Mouse (Mus musculus): ENCODE results near the gene Vps50. TPM values are rescaled to one million over a fixed set of nuclear protein-coding genes. Genes with fewer than 3 reads are reported as not detected.
"Not testable (repeated sequence)": the region's sequence is repeated elsewhere in the genome, so short reads cannot be mapped to it uniquely, and the experiment has no call there.

Vps50 gene
- polyA plus RNA-seq, 1 experiment = 36.4 TPM

GRCm38 (mm10) chr6:3528198-3528597, 30.0 kb downstream of the Vps50 start:
- DNase-seq (ENCODE audit: extremely low spot score in 1 of 2, low spot score in 1 of 2) = no peak

GRCm38 (mm10) chr6:3531445-3531844, 33.3 kb downstream of the Vps50 start:
- DNase-seq (ENCODE audit: extremely low spot score in 1 of 2, low spot score in 1 of 2) = no peak

DNA sequence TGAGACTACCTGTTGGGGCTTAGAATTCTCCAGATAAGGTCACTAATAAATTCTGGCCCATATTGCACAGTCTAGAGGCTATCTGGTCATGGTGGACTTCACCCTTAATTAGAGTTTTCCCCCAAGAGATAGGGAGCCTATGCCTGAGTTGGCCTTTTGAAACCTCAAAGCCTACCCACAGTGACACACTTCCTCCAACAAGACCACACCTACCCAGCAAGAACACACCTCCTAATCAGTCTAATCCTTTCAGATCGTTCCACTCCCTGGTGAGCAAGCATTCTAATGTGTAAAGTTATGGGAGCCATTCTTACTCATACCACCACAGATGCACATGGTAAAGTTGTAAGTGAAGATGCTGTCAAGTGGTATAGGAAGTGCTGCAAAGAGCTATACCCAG, 37.9 kb downstream of the Vps50 start:
- DNase-seq (ENCODE audit: extremely low spot score in 1 of 2, low spot score in 1 of 2) = no peak

- DNase-seq (ENCODE audit: extremely low spot score in 1 of 2, low spot score in 1 of 2) = no peak
These were observed 41.3 kb downstream of the Vps50 start for GRCm38 (mm10) chr6:3539470-3539869.

GRCm38 (mm10) chr6:3543862-3544261, 45.7 kb downstream of the Vps50 start:
- no peak for DNase-seq (ENCODE audit: extremely low spot score in 1 of 2, low spot score in 1 of 2)

DNA sequence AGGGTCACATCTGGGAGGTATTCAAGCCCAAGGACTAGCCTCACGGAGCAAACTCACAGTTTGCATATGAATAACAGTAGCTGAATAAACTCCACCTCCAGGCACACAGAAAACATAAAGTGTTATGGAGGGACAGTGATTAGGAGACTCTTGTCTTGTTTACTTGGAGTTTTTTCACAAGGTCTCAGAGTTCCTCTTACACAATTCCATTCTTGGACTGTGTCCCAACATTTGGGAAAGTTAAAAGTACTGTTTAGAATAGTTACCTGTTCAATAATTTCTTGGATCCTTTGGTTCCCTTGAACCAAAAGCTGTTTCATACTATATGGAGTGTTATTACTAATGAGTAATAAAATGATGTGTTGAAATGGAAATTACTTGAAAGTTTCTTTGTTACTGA, 46.8 kb downstream of the Vps50 start:
- no peak for DNase-seq (ENCODE audit: extremely low spot score in 1 of 2, low spot score in 1 of 2)

- no peak for DNase-seq (ENCODE audit: extremely low spot score in 1 of 2, low spot score in 1 of 2)
These were observed 50.8 kb downstream of the Vps50 start for GRCm38 (mm10) chr6:3548959-3549358.

GRCm38 (mm10) chr6:3549992-3550391, 51.8 kb downstream of the Vps50 start:
- DNase-seq (ENCODE audit: extremely low spot score in 1 of 2, low spot score in 1 of 2) = no peak

DNA sequence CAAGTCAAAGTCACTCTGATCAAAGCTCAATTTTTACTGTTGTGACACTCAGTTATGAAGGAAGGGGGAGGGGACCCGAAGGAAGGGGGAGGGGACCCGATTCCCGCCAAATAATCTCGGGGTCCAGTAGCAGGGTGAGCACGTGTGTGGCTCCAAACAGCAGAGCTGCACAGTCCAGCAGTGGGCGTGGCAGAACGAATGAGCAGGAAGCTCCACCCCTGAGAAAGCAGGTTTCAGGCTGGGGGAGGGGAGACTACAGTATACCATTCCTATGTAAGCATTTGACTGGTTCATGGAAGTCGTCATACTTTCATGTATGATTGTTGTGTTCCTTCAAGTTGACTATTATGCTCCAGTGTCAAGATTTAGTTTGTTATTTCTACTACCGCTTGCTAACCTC, 54.5 kb downstream of the Vps50 start:
- DNase-seq (ENCODE audit: extremely low spot score in 1 of 2, low spot score in 1 of 2) = not testable (repeated sequence)

DNA sequence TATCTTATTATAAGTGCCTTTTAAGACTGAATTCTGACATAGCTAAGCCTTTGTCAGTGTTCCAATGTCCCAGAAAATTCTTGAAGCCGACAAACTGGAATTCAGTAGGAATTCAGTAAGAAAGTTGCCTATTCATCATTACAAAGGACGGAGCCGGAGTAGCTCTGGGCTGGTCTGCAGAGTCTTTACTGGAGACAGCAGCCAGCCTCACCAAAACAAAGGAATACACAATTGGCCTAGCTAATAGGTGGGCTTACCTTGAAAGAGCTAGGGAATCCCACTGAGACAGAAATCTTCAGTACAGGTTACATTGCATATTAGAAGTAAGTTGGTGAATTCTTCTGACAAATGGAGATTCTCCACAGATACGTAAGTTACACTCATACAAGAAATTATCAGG, 59.0 kb downstream of the Vps50 start:
- no peak for DNase-seq (ENCODE audit: extremely low spot score in 1 of 2, low spot score in 1 of 2)

GRCm38 (mm10) chr6:3560009-3560408, 61.8 kb downstream of the Vps50 start:
- no peak for DNase-seq (ENCODE audit: extremely low spot score in 1 of 2, low spot score in 1 of 2)

- DNase-seq (ENCODE audit: extremely low spot score in 1 of 2, low spot score in 1 of 2) = no peak
These were observed 64.1 kb downstream of the Vps50 start for GRCm38 (mm10) chr6:3562301-3562700.

DNA sequence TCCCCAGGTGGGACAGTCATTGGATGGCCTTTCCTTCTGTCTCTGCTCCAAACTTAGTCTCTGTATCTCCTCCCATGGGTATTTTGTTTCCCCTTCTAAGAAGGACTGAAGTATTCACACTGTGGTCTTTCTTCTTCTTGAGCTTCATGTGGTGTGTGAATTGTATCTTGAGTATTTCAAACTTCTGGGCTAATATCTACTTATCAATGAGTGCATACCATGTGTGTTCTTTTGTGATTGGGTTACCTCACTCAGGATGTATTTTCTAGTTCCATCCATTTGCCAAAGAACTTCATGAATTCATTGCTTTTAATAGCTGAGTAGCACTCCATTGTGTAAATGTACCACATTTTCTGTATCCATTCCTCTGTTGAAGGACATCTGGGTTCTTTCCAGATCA, 65.9 kb downstream of the Vps50 start:
- not testable (repeated sequence) for DNase-seq (ENCODE audit: extremely low spot score in 1 of 2, low spot score in 1 of 2)

DNA sequence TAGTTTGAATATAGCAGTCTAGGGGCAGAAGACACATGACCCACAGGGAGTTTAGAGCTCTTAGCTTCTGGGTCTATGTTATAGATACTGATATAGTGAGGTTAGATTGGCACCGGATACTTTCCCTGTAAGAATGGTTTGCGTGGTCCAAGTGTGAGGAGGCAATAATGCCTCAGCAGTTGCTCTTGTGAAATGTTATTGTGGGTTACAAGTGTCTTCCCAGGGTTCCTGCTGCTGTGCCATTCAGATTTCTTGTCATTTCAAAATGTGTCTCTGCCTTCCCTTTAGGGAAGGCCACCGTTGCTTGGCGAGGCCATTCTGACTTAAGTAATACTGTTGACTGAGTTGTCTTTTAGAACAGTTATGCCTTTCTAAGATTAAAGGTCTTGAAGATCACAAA, 66.8 kb downstream of the Vps50 start:
- DNase-seq (ENCODE audit: extremely low spot score in 1 of 2, low spot score in 1 of 2) = no peak

- no peak for DNase-seq (ENCODE audit: extremely low spot score in 1 of 2, low spot score in 1 of 2)
These were observed 67.5 kb downstream of the Vps50 start for GRCm38 (mm10) chr6:3565667-3566066.

GRCm38 (mm10) chr6:3567071-3567610, 69.0 kb downstream of the Vps50 start:
- DNase-seq (ENCODE audit: extremely low spot score in 1 of 2, low spot score in 1 of 2) = no peak

DNA sequence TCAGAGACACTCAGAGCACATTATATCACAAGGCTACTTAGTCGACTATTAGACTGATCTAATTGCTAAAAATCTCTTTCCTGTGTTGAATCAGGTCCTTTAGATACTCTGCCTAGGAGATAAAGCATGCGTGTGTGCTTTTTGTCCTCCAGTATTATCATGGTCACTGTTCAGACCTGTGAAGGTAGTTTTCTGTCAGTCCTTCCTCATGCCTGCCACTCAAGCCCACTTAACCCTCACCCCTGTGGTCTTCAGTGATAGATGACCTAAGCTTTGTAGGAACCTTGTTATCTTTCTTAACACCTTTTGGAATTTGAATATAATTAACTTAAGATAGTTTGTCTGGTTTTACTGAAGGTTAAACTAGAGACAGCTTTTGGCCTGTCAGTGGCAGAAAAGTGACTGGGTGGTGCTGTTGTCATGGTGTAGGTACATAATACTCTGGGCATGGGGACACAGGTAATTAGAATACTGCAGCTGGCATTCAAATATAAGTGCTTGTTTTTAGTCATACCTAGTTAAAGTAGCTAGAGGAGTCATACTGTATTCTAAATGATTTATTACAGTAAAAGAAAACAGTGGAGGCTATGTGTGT, 74.1 kb downstream of the Vps50 start:
- DNase-seq (ENCODE audit: extremely low spot score in 1 of 2, low spot score in 1 of 2) = no peak

DNA sequence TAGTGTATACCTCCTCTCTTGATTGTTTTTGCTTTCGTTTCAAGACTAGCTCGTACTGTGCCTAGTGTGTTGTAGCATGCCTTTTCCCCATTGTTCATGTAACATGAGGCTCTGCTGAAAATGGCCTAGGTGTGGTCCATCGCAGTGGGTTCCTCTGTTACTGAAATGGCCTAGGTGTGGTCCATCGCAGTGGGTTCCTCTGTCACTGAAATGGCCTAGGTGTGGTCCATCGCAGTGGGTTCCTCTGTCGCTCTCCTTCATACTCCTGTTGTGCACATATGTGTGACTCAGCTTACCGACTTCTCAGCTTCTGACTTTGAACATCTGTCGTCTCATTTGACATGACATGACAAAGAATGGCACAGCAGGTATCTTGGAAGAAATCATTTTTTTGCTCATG, 75.6 kb downstream of the Vps50 start:
- no peak for DNase-seq (ENCODE audit: extremely low spot score in 1 of 2, low spot score in 1 of 2)

DNA sequence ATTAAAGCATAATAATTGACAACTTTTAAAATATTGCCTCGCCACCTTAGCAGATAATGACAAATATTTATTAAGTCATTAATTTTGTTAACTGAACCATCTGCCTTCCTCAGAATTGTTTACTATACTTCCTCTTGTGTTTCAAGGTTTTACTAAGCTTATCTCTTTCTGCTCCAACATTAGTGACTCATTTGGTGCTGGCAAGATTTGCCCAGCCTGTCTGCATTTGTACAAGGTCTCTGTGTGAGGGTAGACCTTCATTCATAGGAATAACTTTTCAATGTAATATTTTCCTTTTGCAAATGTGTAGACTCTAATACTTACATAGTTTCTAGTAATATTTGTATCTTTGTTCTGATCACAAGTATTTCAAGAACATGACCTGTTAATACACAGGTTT, 87.2 kb downstream of the Vps50 start:
- no peak for DNase-seq (ENCODE audit: extremely low spot score in 1 of 2, low spot score in 1 of 2)

DNA sequence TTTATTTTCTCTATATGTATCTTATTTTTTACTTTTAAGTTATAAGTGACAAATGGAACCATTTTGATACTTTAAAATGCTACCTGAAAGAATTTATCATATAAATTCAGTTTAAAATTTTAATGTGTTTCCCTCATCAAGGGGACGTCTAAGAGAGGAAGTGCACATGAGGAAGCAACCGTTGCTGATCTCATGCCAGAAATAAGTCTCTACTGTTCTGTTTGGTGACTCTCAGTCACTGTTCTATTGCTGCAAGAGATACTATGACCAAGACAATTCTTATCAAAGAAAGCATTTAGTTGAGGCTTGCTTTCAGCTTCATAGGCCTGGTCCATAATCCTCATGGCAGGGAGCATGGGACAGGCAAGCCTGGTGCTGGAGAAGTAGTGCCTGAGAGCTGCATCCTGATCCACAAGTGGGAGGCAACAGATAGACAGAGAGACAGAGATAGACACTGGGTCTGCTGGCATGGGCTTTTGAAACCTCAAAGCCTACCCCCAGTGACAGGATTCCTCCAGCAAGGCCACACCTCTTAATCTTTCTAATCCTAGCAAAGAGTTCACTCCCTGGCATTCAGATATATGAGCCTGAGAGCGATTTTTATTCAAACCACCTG, 92.2 kb downstream of the Vps50 start:
- DNase-seq (ENCODE audit: extremely low spot score in 1 of 2, low spot score in 1 of 2) = no peak

GRCm38 (mm10) chr6:3594246-3594645, 96.1 kb downstream of the Vps50 start:
- no peak for DNase-seq (ENCODE audit: extremely low spot score in 1 of 2, low spot score in 1 of 2)

GRCm38 (mm10) chr6:3612827-3613226, 114.6 kb downstream of the Vps50 start:
- no peak for DNase-seq (ENCODE audit: extremely low spot score in 1 of 2, low spot score in 1 of 2)
